Comparison of ENCODE assay signal across 25 mouse cellular contexts in genomic region chr15:62793569-62793968, GRCm38 (mm10).
"Had no signal": no experiment of that assay in that cellular context is flagged by ENCODE, and none has a peak within 500 bp of the region (broad histone marks: within the 10 kb centered on the region; RNA-seq: fewer than 3 reads in every experiment).

No protein-coding gene starts in this region.

- ATAC-seq: hindbrain, embryonic 16.5 days; intestine, embryonic 16.5 days; liver, embryonic 12.5 days had no signal

- DNase-seq: gastrocnemius, adult 2 months; gastrocnemius, postnatal 10 days; gastrocnemius, postnatal 25 days; heart, postnatal 10 days; heart, postnatal 4 days; kidney, adult 11 months; kidney, adult 2 months; kidney, adult 9 months; kidney, postnatal 14 days; kidney, postnatal 36 days; layer of hippocampus, adult 9-11 months; layer of hippocampus, postnatal 36 days; left cerebral cortex, postnatal 4 days had no signal

- H3K4me3 ChIP-seq: gastrocnemius, adult 2 months; heart, embryonic 10.5 days; heart, embryonic 12.5 days; hindbrain, embryonic 10.5 days; hindbrain, embryonic 12.5 days; kidney, embryonic 15.5 days; limb, embryonic 13.5 days; limb, embryonic 15.5 days; liver, embryonic 12.5 days had no signal

- H3K36me3 ChIP-seq: heart, embryonic 10.5 days; heart, embryonic 12.5 days; hindbrain, embryonic 10.5 days; hindbrain, embryonic 12.5 days; kidney, embryonic 15.5 days; limb, embryonic 13.5 days; limb, embryonic 15.5 days; liver, embryonic 12.5 days had no signal

- H3K4me1 ChIP-seq: heart, embryonic 10.5 days; heart, embryonic 12.5 days; hindbrain, embryonic 10.5 days; hindbrain, embryonic 12.5 days; kidney, embryonic 15.5 days; limb, embryonic 15.5 days; liver, embryonic 12.5 days had no signal

- H3K27ac ChIP-seq: gastrocnemius, adult 2 months; heart, embryonic 10.5 days; hindbrain, embryonic 10.5 days; hindbrain, embryonic 12.5 days; hindbrain, embryonic 14.5 days; kidney, embryonic 15.5 days; kidney, postnatal 0 days; limb, embryonic 13.5 days; limb, embryonic 15.5 days; liver, embryonic 12.5 days had no signal

- H3K27me3 ChIP-seq: heart, embryonic 12.5 days; hindbrain, embryonic 12.5 days; kidney, embryonic 15.5 days; limb, embryonic 13.5 days; limb, embryonic 15.5 days; liver, embryonic 12.5 days had no signal

- H3K9ac ChIP-seq: heart, embryonic 12.5 days; hindbrain, embryonic 12.5 days; hindbrain, embryonic 14.5 days; kidney, embryonic 15.5 days; limb, embryonic 13.5 days; limb, embryonic 15.5 days; liver, embryonic 12.5 days had no signal
